Mouse (Mus musculus) olfactory bulb, adult 2 months (tissue): ENCODE measurements around the gene Gimap8. TPM values are rescaled to one million over a fixed set of nuclear protein-coding genes. Genes with fewer than 3 reads are reported as not detected.

ENCODE experiments used
- H3K27ac ChIP-seq: fragments of 200-500 bp; 2 replicates; pipeline ENCODE4 v1.5.1; 2012; ENCODE audit warnings: low read depth, low read length; ENCODE audit not compliant: insufficient read depth
- H3K4me1 ChIP-seq: fragments of 200-500 bp; 2 replicates; pipeline ENCODE4 v1.6.1; 2012; ENCODE audit warnings: low read length; ENCODE audit not compliant: control insufficient read depth, insufficient read depth
- H3K4me3 ChIP-seq: fragments of 200-500 bp; 2 replicates; pipeline ENCODE4 v1.5.1; 2012; ENCODE audit warnings: mild to moderate bottlenecking, low read depth, low read length, moderate library complexity; ENCODE audit not compliant: insufficient read depth
- CTCF ChIP-seq: fragments of 200-500 bp; IDR thresholded peaks from 2 replicates; pipeline ENCODE4 v1.5.1; 2012; ENCODE audit warnings: low read depth, mild to moderate bottlenecking, low read length, moderate library complexity; ENCODE audit not compliant: insufficient read depth
- POLR2A ChIP-seq: fragments of 200-500 bp; IDR thresholded peaks from 2 replicates; pipeline ENCODE4 v1.6.1; 2012; ENCODE audit warnings: mild to moderate bottlenecking, low read depth, low read length, moderate library complexity; ENCODE audit not compliant: insufficient read depth
- WGBS: fragments of 180-500 bp; shearing (Covaris S2); methylation state at CpG from one replicate; pipeline ENCODE4 v1.1.7; 2018; 5-methylcytosine and 5-hydroxymethylcytosine counted together
- polyA plus RNA-seq: library from polyadenylated mRNA; stranded (reverse); fragments of >200 nt; gene quantifications from 2 replicates; pipeline ENCODE4 v1.2.4, GENCODE M21; 2012; ENCODE audit warnings: low replicate concordance; ENCODE audit not compliant: missing spikeins, insufficient read depth, insufficient read length

Gimap8 gene
- polyA plus RNA-seq, 1 experiment: not detected

DNA sequence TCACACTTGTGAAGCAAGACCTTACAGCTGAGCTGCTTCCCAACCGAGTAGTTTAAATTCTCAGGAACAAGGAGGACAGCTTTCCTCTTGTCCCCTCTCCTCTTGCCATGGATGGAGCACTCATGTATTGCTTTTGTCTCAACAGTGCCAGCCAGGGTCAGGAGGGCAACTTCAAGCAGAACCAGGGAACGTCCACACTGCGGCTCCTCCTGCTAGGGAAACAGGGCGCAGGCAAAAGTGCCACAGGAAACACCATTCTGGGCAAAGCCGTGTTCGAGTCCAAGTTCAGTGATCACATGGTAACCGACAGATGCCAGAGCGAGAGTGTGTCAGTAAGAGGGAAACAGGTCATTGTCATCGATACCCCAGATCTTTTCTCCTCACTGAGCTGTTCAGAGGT lies 3.0 kb downstream of the Gimap8 start:
- Histone ChIP-seq H3K27ac (no peak overlapping the region), H3K4me1 (0 out of 2 replicates have a peak, but pooled peaks cover 4% of the 10 kb centered on the region), H3K4me3 (no peak overlapping the region)
- TF ChIP-seq CTCF: no peak
- TF ChIP-seq POLR2A: no peak
- 92% methylated on average over 9 of the region's 9 CpGs for WGBS

DNA sequence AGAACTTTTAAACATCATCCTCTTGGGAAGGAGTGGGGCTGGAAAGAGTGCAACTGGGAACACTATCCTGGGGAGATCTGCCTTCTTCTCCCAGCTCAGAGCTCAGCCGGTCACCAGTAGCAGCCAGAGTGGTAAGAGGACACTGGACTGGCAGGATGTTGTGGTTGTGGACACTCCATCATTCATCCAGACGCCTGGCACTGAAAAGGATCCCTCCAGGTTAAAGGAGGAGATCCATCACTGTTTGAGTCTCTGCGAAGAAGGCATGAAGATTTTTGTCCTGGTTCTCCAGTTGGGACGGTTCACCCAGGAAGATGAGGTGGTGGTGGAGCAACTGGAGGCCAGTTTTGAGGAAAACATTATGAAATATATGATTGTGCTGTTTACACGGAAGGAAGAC lies 11.7 kb downstream of the Gimap8 start:
- Histone ChIP-seq H3K4me1 (no peaks in the 10 kb centered on the region), H3K4me3 (no peak overlapping the region), H3K27ac (no peak overlapping the region)
- 88% methylated on average over 5 of the region's 5 CpGs for WGBS
- no peak for TF ChIP-seq POLR2A
- TF ChIP-seq CTCF: no peak

DNA sequence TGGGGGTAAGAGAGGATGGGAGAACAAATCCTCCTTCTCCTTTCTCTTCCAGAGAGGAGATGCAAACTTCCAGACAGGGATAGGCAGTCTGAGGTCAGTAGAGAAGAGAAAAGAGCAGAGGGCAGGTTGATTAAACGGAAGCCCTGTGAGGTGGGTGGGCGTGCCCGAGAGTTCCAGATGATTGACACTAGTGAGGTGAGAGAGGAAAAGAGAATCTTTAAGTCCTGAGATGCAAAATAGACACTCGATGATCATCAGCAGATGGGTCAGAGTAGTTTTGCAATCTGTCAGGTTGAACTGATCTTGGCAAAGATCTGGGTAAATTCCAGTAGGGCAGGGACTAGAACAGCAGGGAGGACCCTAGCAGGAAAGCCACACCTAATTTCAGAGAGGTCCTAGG lies 17.7 kb downstream of the Gimap8 start:
- Histone ChIP-seq H3K4me3 (no peak overlapping the region), H3K4me1 (no peaks in the 10 kb centered on the region), H3K27ac (no peak overlapping the region)
- WGBS: 88% methylated on average over 4 of the region's 4 CpGs
- no peak for TF ChIP-seq CTCF
- TF ChIP-seq POLR2A: no peak

DNA sequence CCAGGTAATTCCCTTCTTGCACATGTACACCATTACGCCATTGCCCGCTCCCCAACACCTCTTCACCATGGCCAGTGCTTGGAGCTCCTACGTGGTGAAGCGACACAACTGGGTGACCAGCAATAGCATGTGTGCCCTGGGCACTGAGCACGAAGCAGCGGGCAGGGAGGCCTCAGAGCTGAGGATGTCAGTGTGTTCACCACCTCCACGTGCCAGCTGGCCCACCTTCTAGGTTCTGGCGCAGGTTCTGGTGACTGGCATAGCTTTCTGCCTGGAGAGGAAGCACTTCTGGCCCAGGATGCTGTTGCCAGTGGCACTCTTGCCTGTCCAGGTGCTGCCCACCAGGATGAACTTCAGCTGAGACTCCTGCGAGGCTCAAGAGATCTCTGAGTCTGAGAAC lies 18.4 kb downstream of the Gimap8 start:
- Histone ChIP-seq H3K27ac (no peak overlapping the region), H3K4me1 (no peaks in the 10 kb centered on the region), H3K4me3 (no peak overlapping the region)
- TF ChIP-seq CTCF: no peak
- TF ChIP-seq POLR2A: no peak
- 94% methylated on average over 9 of the region's 9 CpGs for WGBS

DNA sequence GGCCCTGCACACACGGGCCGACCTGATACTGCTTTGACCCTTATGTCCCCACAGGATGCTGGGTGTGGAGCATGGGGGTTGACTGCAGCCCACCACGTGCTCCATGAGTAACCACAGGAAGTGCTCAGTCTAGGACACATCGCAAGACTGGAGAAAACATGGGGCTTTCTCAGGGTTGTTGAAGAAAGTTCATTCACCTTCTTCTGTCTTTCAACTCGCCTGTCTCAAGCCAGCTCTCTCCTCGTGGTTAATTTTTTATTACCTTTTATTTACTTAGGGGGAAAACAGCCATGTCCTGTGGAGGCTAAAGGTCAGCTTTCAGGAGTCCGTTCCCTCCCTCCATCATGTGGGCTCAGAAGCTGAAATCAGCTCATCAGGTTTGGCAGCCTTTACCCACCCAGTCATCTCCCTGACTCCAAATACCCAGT lies 19.1 kb downstream of the Gimap8 start:
- no peak overlapping the region for H3K27ac ChIP-seq
- WGBS: 72% methylated on average over 7 of the region's 7 CpGs
- H3K4me3 ChIP-seq: no peak overlapping the region
- no peaks in the 10 kb centered on the region for H3K4me1 ChIP-seq
- TF ChIP-seq POLR2A: no peak
- no peak for TF ChIP-seq CTCF

DNA sequence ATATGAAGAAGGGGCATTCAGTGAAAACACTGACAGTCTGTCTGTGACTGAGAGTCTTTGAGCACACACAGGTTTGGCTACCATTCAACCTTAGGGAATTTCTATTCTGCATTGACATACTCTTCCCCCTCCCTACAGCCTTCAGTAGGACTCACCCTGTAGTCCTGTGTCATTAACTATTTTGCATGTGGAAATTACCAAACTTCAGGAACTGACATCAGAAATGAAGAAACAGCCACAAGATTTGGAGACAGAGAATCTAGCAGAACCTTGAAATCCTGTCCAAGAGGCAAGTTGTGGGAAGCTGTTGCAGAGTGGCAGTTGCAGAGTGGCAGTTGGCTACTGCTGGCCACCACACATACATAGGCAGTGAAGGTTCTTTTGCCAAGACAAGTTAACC lies 21.0 kb downstream of the Gimap8 start:
- Histone ChIP-seq H3K27ac (no peak overlapping the region), H3K4me1 (no peaks in the 10 kb centered on the region), H3K4me3 (no peak overlapping the region)
- TF ChIP-seq CTCF: no peak
- no peak for TF ChIP-seq POLR2A

DNA sequence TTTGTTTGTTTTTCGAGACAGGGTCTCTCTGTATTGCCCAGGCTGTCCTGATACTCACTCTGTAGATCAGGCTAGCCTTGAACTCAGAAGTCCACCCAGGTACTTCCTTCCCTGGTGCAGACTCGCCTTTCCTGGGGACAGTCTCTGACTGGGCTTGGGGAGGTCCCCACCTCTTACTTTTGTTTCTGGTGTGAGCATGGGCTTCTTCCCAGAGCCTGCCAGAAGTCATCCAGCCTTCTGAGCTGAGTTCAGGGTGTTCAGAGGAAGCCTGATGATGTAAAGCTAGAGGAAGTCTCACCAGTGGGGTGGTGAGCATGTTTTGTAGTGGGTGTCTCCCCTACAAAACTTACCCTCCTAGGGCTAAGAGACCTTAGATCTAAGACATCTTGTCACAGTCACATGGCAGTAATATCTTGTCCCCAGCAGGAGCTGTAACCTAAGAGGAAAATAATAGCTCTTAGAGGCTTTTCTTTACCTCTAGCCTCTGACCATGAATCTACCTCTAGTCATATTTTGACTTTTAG lies 22.5 kb downstream of the Gimap8 start:
- Histone ChIP-seq H3K27ac (no peak overlapping the region), H3K4me3 (no peak overlapping the region), H3K4me1 (no peaks in the 10 kb centered on the region)
- TF ChIP-seq CTCF: no peak
- TF ChIP-seq POLR2A: no peak
- 74% methylated on average over 2 of the region's 2 CpGs for WGBS

DNA sequence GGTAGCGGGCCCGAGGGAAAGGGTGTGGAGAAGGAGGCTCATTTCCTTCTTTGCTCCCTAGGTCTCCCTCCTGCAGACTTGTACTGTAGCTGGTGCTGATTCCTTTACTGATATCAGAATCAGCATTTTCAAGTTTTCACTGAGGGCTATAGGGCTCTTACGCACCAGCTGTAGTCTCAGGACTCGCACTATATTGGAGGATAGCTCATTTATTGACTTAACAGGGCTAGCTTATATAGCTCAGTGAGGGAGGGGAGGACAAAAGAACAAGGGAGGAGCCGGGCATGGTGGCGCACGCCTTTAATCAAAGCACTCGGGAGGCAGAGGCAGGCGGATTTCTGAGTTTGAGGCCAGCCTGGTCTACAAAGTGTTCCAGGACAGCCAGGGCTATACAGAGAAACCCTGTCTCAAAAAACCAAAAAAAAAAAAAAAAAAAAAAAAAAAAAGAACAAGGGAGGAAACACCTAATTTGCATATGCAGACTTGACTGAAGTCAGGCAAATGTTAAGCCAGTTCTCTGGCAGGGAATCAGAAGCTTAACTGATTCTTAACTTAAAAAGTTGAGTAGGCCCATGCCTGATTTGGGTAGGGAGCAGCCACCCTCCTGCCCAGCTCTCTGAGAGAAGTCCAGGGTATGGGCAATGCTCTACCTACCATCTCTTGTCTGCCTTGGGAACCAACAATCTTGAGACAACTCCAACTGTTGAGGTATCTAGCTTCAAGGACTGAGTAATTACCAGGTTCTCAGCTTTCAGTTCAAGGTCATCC lies 27.4 kb downstream of the Gimap8 start:
- H3K4me3 ChIP-seq: no peak overlapping the region
- TF ChIP-seq CTCF (no peak), POLR2A (no peak)
- H3K27ac ChIP-seq: no peak overlapping the region
- H3K4me1 ChIP-seq: peaks cover 2% of the 10 kb centered on the region; the same call in 1 of the 2 replicates
- WGBS: 97% methylated on average over 9 of the region's 9 CpGs

DNA sequence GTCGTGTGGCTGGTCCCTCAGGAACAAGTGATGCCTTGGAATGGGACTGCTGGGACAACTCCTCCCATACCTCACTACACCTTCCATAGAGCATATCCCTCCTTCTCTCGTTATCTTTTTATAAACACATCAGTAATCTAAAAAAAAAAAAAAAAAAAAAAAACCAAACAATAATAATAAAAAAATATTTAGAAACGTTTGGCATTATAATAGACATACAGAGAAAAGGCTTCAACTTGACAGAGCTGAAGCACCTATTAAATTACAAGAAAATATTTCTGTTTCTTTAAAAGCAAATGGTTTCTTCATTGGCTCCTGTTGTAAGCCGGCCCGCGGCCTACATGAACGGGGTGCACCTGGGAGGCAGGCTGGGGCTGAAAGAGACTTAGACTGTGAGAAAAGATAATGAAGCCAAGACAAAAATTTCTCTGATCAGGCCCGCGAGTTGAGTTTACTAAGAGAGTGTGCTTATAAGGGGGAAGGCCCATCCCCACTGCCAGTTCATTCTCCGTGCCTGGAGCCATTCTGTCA lies 28.4 kb downstream of the Gimap8 start:
- Histone ChIP-seq H3K27ac (no peak overlapping the region), H3K4me3 (peak overlapping the region; percentile 12; the same call in 1 of the 2 replicates), H3K4me1 (peaks cover 2% of the 10 kb centered on the region; the same call in 1 of the 2 replicates)
- WGBS: 54% methylated on average over 10 of the region's 10 CpGs
- no peak for TF ChIP-seq POLR2A
